Mouse (Mus musculus): ENCODE measurements around the gene Wnt5b. TPM values are rescaled to one million over a fixed set of nuclear protein-coding genes. Genes with fewer than 3 reads are reported as not detected.

Gene Wnt5b
- 6.3 and 6.6 TPM in 2 replicates for polyA plus RNA-seq (2014; fragmentation: Nextera tagmentation; extraction: Ambion mirVana)

DNA sequence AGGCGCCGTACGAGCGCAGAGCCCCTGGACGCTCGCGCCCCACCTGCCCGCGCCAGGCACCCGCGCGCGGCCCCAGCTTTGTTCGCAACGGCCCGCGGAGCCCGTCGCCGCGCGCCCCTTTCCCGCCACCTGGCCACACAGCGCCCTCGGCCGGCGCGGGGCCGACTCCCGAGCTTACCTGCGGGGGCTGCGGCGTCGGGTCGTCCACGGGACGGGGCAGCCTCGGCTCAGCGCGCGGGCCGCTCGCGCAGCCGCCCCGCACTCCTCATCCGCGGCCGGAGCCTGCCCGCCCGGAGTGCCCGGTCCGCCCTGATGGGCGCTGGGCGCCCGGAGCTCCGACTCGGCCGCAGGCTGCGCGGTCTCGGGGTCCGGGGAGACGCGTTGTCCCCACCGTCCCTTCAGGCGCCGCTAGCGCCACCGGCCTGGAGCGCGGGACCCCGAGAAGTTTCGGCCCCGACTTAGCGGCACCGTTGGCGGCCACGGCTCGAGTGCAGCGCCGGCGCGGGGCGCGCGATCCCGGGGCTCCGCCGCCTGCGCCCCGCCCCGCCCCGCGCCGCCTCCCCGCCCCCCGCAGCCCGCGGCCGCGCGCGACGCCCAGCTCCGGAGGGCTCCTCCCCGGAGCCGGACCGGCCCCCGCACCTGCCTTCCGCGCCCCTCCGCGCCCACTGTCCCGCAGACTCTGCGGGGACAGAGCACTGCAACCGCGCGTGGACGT, at the start of gene Wnt5b:
Wnt5b (minus strand) TSS at position 545 of the 715 bp plus-strand sequence.
- DNase-seq (ENCODE audit: low spot score) (no peak), ATAC-seq (ENCODE audit: low FRiP score) (peak; percentile 76)
- Histone ChIP-seq H3K9ac (peak within 1 kb of the TSS; percentile 66), H3K4me3 (replicated peaks; ENCODE audit: low read length) (peak within 1 kb of the TSS; percentile 73), H3K4me2 (replicated peaks) (peak within 1 kb of the TSS; percentile 96), H3K4me1 (replicated peaks; ENCODE audit: control insufficient read depth, insufficient read depth, low read length) (0 out of 2 replicates have a peak, but pooled peaks cover 5% of the 10 kb centered on the region), H3K27ac (no peak within 1 kb of the TSS), H3K27me3 (ENCODE audit: control insufficient read depth, insufficient read depth, low read length) (peaks cover 28% of the 10 kb centered on the region), H3K9me3 (ENCODE audit: control insufficient read depth, low read length) (no peaks in the 10 kb centered on the region), H3K36me3 (replicated peaks; ENCODE audit: control insufficient read depth, insufficient read depth) (no peaks in the 10 kb centered on the region)
- under 1% methylated on average over 81 of the region's 120 CpGs for WGBS

- no peak overlapping the region; the same call in 1 of the 2 replicates for H3K27ac ChIP-seq
- DNase-seq (ENCODE audit: low spot score) (no peak), ATAC-seq (ENCODE audit: low FRiP score) (peak; percentile 37; the same call in 1 of the 2 replicates)
- H3K9ac ChIP-seq = no peak overlapping the region
- no peak overlapping the region for H3K4me3 ChIP-seq (replicated peaks; ENCODE audit: low read length)
- H3K9me3 ChIP-seq (ENCODE audit: control insufficient read depth, low read length) = no peaks in the 10 kb centered on the region
- WGBS = 51% methylated on average over 2 of the region's 2 CpGs
- H3K36me3 ChIP-seq (replicated peaks; ENCODE audit: control insufficient read depth, insufficient read depth) = peaks cover 32% of the 10 kb centered on the region
- H3K4me2 ChIP-seq (replicated peaks) = no peak overlapping the region
- no peaks in the 10 kb centered on the region for H3K27me3 ChIP-seq (ENCODE audit: control insufficient read depth, insufficient read depth, low read length)
- peaks cover 5% of the 10 kb centered on the region for H3K4me1 ChIP-seq (replicated peaks; ENCODE audit: control insufficient read depth, insufficient read depth, low read length)
These were observed 46.7 kb upstream of the Wnt5b start for GRCm38 (mm10) chr6:119590872-119591271.

DNA sequence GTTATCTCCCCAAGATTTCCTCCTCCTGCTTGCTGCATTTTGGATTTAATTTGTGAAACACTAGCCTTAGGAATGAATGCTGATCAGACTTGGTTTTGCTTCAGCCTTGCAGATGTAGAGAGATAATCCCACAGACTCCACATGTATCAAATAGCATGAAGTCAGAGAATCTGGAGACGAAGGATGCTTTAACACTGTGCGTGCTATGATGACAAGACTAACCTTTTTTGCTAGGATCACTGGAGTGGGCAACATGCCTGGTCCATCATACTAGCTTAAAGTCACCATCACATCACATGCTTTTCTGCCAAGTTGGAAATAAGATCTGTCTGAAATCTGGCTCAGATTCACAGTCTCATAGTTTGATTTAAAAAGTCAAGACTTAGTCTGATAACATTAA, 43.8 kb upstream of the Wnt5b start:
- Histone ChIP-seq H3K4me1 (replicated peaks; ENCODE audit: control insufficient read depth, insufficient read depth, low read length) (peaks cover 11% of the 10 kb centered on the region), H3K9me3 (ENCODE audit: control insufficient read depth, low read length) (no peaks in the 10 kb centered on the region), H3K9ac (no peak overlapping the region), H3K36me3 (replicated peaks; ENCODE audit: control insufficient read depth, insufficient read depth) (0 out of 2 replicates have a peak, but pooled peaks cover 22% of the 10 kb centered on the region), H3K27me3 (ENCODE audit: control insufficient read depth, insufficient read depth, low read length) (no peaks in the 10 kb centered on the region), H3K27ac (no peak overlapping the region), H3K4me2 (replicated peaks) (no peak overlapping the region), H3K4me3 (replicated peaks; ENCODE audit: low read length) (no peak overlapping the region)
- WGBS = 93% methylated on average over 2 of the region's 2 CpGs
- DNase-seq (ENCODE audit: low spot score) (no peak), ATAC-seq (ENCODE audit: low FRiP score) (no peak)

GRCm38 (mm10) chr6:119587454-119587853, 43.3 kb upstream of the Wnt5b start:
- no peak overlapping the region for H3K4me3 ChIP-seq (replicated peaks; ENCODE audit: low read length)
- H3K27me3 ChIP-seq (ENCODE audit: control insufficient read depth, insufficient read depth, low read length) = no peaks in the 10 kb centered on the region
- no peak for ATAC-seq (ENCODE audit: low FRiP score)
- 0 out of 2 replicates have a peak, but pooled peaks cover 18% of the 10 kb centered on the region for H3K36me3 ChIP-seq (replicated peaks; ENCODE audit: control insufficient read depth, insufficient read depth)
- H3K4me1 ChIP-seq (replicated peaks; ENCODE audit: control insufficient read depth, insufficient read depth, low read length) = peaks cover 11% of the 10 kb centered on the region
- H3K4me2 ChIP-seq (replicated peaks) = no peak overlapping the region
- DNase-seq (ENCODE audit: low spot score) = no peak
- H3K27ac ChIP-seq = no peak overlapping the region
- H3K9ac ChIP-seq = no peak overlapping the region
- H3K9me3 ChIP-seq (ENCODE audit: control insufficient read depth, low read length) = no peaks in the 10 kb centered on the region

DNA sequence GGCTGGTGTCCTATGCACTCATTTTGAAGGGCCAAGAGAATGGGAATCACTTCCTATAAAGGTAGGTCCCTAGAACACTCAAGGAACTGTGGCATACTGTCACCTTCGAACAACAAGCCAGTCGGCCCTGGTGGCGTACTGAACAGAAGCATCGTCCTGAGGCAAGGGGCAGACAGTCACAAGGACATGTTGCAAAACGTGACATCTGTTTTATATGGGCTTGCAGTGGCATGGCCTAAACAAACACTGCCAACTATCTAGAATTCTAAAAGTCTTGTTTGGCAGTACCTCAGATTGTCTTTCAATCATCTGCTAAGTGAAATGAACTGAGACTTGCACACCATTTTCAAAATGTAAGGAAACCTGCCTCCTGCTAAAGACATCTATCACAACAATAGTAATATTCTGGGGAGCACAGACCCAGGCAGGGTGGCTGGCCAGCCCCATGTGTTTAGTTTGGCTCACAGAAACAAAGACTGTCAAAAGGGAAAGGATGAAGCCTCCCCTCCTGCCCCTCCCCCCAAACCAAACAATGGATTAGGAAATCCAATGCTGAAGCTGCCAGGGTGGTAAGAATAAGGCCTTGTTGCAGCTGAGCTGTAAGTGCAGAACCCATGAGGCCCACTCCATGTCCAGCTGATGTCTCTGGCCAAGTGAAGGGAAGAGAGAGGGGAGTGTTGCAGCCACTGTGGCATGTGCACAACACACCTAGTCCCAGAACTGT, 41.7 kb upstream of the Wnt5b start:
- no peaks in the 10 kb centered on the region for H3K27me3 ChIP-seq (ENCODE audit: control insufficient read depth, insufficient read depth, low read length)
- H3K4me1 ChIP-seq (replicated peaks; ENCODE audit: control insufficient read depth, insufficient read depth, low read length) = peaks cover 11% of the 10 kb centered on the region
- H3K9ac ChIP-seq = no peak overlapping the region
- no peak for ATAC-seq (ENCODE audit: low FRiP score)
- peak; percentile 33 for DNase-seq (ENCODE audit: low spot score)
- H3K36me3 ChIP-seq (replicated peaks; ENCODE audit: control insufficient read depth, insufficient read depth) = 0 out of 2 replicates have a peak, but pooled peaks cover 16% of the 10 kb centered on the region
- no peak overlapping the region for H3K4me2 ChIP-seq (replicated peaks)
- no peaks in the 10 kb centered on the region for H3K9me3 ChIP-seq (ENCODE audit: control insufficient read depth, low read length)
- H3K27ac ChIP-seq = 0 out of 2 replicates have a peak overlapping the region, but pooled peaks have one; percentile 17
- H3K4me3 ChIP-seq (replicated peaks; ENCODE audit: low read length) = no peak overlapping the region
- 55% methylated on average over 5 of the region's 5 CpGs for WGBS

GRCm38 (mm10) chr6:119584061-119584460, 39.9 kb upstream of the Wnt5b start:
- ATAC-seq (ENCODE audit: low FRiP score) (no peak), DNase-seq (ENCODE audit: low spot score) (no peak)
- no peak overlapping the region for H3K27ac ChIP-seq
- WGBS = 76% methylated on average over 1 of the region's 1 CpGs
- peaks cover 11% of the 10 kb centered on the region for H3K4me1 ChIP-seq (replicated peaks; ENCODE audit: control insufficient read depth, insufficient read depth, low read length)
- no peaks in the 10 kb centered on the region for H3K27me3 ChIP-seq (ENCODE audit: control insufficient read depth, insufficient read depth, low read length)
- no peak overlapping the region for H3K9ac ChIP-seq
- H3K9me3 ChIP-seq (ENCODE audit: control insufficient read depth, low read length) = no peaks in the 10 kb centered on the region
- no peak overlapping the region for H3K4me3 ChIP-seq (replicated peaks; ENCODE audit: low read length)
- H3K4me2 ChIP-seq (replicated peaks) = no peak overlapping the region
- 0 out of 2 replicates have a peak, but pooled peaks cover 2% of the 10 kb centered on the region for H3K36me3 ChIP-seq (replicated peaks; ENCODE audit: control insufficient read depth, insufficient read depth)

DNA sequence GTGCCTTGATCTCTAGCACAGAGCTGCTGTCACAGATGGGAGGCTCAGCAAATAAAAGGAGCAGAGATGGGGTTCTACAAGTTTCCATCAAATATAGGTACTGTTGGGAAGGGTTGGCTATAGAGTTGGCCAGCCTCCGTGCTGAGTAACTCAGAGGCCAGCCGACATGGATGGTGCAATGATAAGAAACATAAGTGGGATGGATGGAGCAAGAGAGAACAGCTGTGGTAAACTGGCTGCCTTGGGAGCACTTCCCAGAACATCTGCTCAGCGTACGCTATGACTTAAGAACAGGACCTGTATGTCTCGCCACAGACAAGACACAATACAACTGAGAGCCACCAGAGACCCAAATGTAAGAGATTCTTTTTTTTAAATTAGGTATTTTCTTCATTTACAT, 39.0 kb upstream of the Wnt5b start:
- Histone ChIP-seq H3K9me3 (ENCODE audit: control insufficient read depth, low read length) (no peaks in the 10 kb centered on the region), H3K27me3 (ENCODE audit: control insufficient read depth, insufficient read depth, low read length) (no peaks in the 10 kb centered on the region), H3K4me3 (replicated peaks; ENCODE audit: low read length) (no peak overlapping the region), H3K27ac (no peak overlapping the region), H3K4me2 (replicated peaks) (no peak overlapping the region), H3K36me3 (replicated peaks; ENCODE audit: control insufficient read depth, insufficient read depth) (no peaks in the 10 kb centered on the region), H3K9ac (no peak overlapping the region), H3K4me1 (replicated peaks; ENCODE audit: control insufficient read depth, insufficient read depth, low read length) (peaks cover 11% of the 10 kb centered on the region)
- 91% methylated on average over 5 of the region's 5 CpGs for WGBS
- ATAC-seq (ENCODE audit: low FRiP score) = no peak
- no peak for DNase-seq (ENCODE audit: low spot score)

DNA sequence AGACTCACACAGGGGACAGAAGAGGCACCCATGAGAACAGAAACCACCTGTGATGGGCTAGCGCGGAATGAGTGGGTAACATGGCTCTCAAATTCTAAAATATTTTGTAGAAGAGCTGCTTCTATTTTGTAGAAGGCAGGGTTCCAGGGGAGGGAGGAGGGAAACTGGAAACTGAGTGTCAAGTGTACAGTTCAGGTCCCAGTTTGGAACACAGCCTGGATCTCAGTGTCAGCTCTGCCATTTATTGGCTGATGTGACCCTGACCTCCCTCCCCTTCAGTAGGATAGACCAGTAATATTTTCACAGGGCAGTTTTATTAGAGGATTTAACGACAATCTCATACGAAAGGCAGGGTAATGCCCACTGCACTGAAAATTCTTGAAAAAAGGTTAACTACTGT, 32.6 kb upstream of the Wnt5b start:
- Histone ChIP-seq H3K4me3 (replicated peaks; ENCODE audit: low read length) (no peak overlapping the region), H3K9me3 (ENCODE audit: control insufficient read depth, low read length) (no peaks in the 10 kb centered on the region), H3K4me1 (replicated peaks; ENCODE audit: control insufficient read depth, insufficient read depth, low read length) (no peaks in the 10 kb centered on the region), H3K9ac (no peak overlapping the region), H3K27me3 (ENCODE audit: control insufficient read depth, insufficient read depth, low read length) (no peaks in the 10 kb centered on the region), H3K4me2 (replicated peaks) (no peak overlapping the region), H3K27ac (no peak overlapping the region), H3K36me3 (replicated peaks; ENCODE audit: control insufficient read depth, insufficient read depth) (peaks cover 36% of the 10 kb centered on the region)
- WGBS = 95% methylated on average over 4 of the region's 4 CpGs
- DNase-seq (ENCODE audit: low spot score) = no peak
- no peak for ATAC-seq (ENCODE audit: low FRiP score)

- peaks cover 46% of the 10 kb centered on the region for H3K36me3 ChIP-seq (replicated peaks; ENCODE audit: control insufficient read depth, insufficient read depth)
- no peak overlapping the region for H3K4me3 ChIP-seq (replicated peaks; ENCODE audit: low read length)
- WGBS = 96% methylated on average over 12 of the region's 12 CpGs
- no peaks in the 10 kb centered on the region for H3K27me3 ChIP-seq (ENCODE audit: control insufficient read depth, insufficient read depth, low read length)
- DNase-seq (ENCODE audit: low spot score) (no peak), ATAC-seq (ENCODE audit: low FRiP score) (no peak)
- no peak overlapping the region for H3K9ac ChIP-seq
- H3K4me1 ChIP-seq (replicated peaks; ENCODE audit: control insufficient read depth, insufficient read depth, low read length) = no peaks in the 10 kb centered on the region
- H3K9me3 ChIP-seq (ENCODE audit: control insufficient read depth, low read length) = no peaks in the 10 kb centered on the region
- H3K27ac ChIP-seq = no peak overlapping the region
- H3K4me2 ChIP-seq (replicated peaks) = no peak overlapping the region
These were observed 31.2 kb upstream of the Wnt5b start for GRCm38 (mm10) chr6:119575331-119575730.

All from hindbrain, embryonic 14.5 days (tissue).